Comparison of ENCODE assay signal across 8 mouse cellular contexts in the genomic region with DNA sequence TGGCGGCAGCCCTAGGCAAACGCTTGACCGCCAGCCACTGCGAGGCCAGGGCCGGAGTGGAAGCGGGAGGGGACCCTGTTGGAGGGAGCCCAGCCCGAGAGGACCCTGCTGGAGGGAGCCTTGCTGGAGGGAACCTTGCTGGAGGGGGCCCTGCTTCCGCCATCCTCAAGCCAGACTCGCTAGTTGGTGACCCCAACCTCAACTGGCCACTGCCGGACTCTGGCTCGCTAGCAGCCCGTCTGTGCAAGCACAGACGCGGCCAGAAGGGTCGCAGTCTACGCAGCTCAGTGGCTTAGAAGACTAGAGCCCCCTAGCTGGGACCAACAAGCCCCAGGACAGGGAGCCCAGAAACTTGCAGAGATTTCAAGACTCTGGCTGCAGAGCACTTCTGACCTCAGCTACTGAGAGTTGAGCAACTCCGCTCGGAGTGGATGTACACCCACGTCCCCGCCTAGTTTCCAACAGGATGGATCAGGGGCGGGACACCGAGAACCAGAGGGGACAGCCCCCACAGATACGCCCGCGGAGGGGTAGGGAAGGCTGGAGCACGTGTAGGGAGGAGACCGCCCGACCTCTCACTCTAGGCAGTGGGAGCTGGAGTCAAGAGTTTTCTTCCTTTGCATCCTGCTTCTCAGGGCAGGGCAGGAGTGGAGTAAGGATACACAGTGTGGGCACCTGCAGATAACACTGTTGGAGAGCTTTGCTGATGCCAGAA. TPM values are rescaled to one million over a fixed set of nuclear protein-coding genes. Genes with fewer than 3 reads are reported as not detected.
DNase-seq lines count a peak whose midpoint lies in the region; ATAC-seq lines count a peak whose summit lies in the region.

A gene (minus strand): TSS at position 346 of the 715 bp plus-strand sequence.

- peak within 1 kb of the TSS; percentile 82 for H3K4me2 ChIP-seq in heart, embryonic 13.5 days
- H3K4me2 ChIP-seq in liver, embryonic 12.5 days: peak within 1 kb of the TSS; percentile 44

- no peak within 1 kb of the TSS for H3K27ac ChIP-seq in heart, embryonic 13.5 days (replicated peaks)
- no peak within 1 kb of the TSS for H3K27ac ChIP-seq in liver, embryonic 12.5 days

- DNase-seq in kidney, postnatal 4 days: peak; percentile 20 to 38
- DNase-seq in kidney, adult 18-20 months: no peak
- peak; percentile 6 for DNase-seq in ovary, postnatal 36 days (ENCODE audit: low spot score)
- no peak for DNase-seq in T-cell, adult 2 months (ENCODE audit: low spot score)

- H3K4me3 ChIP-seq in heart, embryonic 13.5 days: peak within 1 kb of the TSS; percentile 51
- peak within 1 kb of the TSS; percentile 11; the same call in 1 of the 2 replicates for H3K4me3 ChIP-seq in liver, embryonic 12.5 days

- 12% methylated on average over 28 of the region's 28 CpGs for WGBS in heart, embryonic 13.5 days
- WGBS in liver, embryonic 12.5 days (ENCODE audit: insufficient replicate concordance): 6% methylated on average over 28 of the region's 28 CpGs

- no peaks in the 10 kb centered on the region for H3K4me1 ChIP-seq in heart, embryonic 13.5 days
- no peaks in the 10 kb centered on the region for H3K4me1 ChIP-seq in liver, embryonic 12.5 days

- H3K27me3 ChIP-seq in heart, embryonic 13.5 days (replicated peaks): peaks cover 33% of the 10 kb centered on the region
- peaks cover 30% of the 10 kb centered on the region for H3K27me3 ChIP-seq in liver, embryonic 12.5 days (replicated peaks)

- H3K9me3 ChIP-seq in heart, embryonic 13.5 days: no peaks in the 10 kb centered on the region
- no peaks in the 10 kb centered on the region for H3K9me3 ChIP-seq in liver, embryonic 12.5 days (replicated peaks)

- H3K9ac ChIP-seq in heart, embryonic 13.5 days: peak within 1 kb of the TSS; percentile 62; the same call in 1 of the 2 replicates
- no peak within 1 kb of the TSS for H3K9ac ChIP-seq in liver, embryonic 12.5 days

- H3K36me3 ChIP-seq in heart, embryonic 13.5 days: no peaks in the 10 kb centered on the region
- no peaks in the 10 kb centered on the region for H3K36me3 ChIP-seq in liver, embryonic 12.5 days

- ATAC-seq in common myeloid progenitor, adult 5-6 weeks (replicated peaks; ENCODE audit: low read depth, poor library complexity, severe bottlenecking): peak; percentile 72
- ATAC-seq in heart, embryonic 13.5 days (ENCODE audit: extremely low read depth, insufficient number of reproducible peaks, low FRiP score, low TSS enrichment): no peak
- no peak for ATAC-seq in liver, embryonic 12.5 days
- no peak for ATAC-seq in CD4-positive, CD25-positive, alpha-beta regulatory T cell, adult 4 months

RNA-seq across cellular contexts. Expression of the gene that starts here (rescaled TPM):
- total RNA-seq in common myeloid progenitor, adult 5-6 weeks (2017): 1.1 and 1.8 TPM in 2 replicates
- 0.10 and 0.20 TPM in 2 replicates for polyA plus RNA-seq in heart, embryonic 13.5 days (2015; fragmentation: Nextera tagmentation; extraction: Ambion mirVana)
- 0.04 and 0.13 TPM in 2 replicates for polyA plus RNA-seq in liver, embryonic 12.5 days (2016; fragmentation: Nextera tagmentation; extraction: Ambion mirVana)
- polyA plus RNA-seq in CD4-positive, CD25-positive, alpha-beta regulatory T cell, adult 4 months (2017; shearing (Covaris generic)): not detected

Comparison
In these comparisons a context has a peak if more than half of its experiments do, and no peak if none do; other contexts are left out.
1. DNase-seq: peak in kidney, postnatal 4 days (2 of 2) and ovary, postnatal 36 days (single experiment); none in kidney, adult 18-20 months (single experiment) and T-cell, adult 2 months (single experiment).